Mouse (Mus musculus) MEL (cell line): ENCODE results near the gene Scg5. TPM values are rescaled to one million over a fixed set of nuclear protein-coding genes. Genes with fewer than 3 reads are reported as not detected.

ENCODE experiments used
- DNase-seq: peaks from one replicate; pipeline ENCODE4 v3.0.0; 2011; ENCODE audit warnings: low read depth, low spot score
- H3K27ac ChIP-seq: 2 replicates; pipeline ENCODE4 v1.5.1; 2012; ENCODE audit warnings: low read depth, mild to moderate bottlenecking, control low read depth, low read length, moderate library complexity; ENCODE audit not compliant: control insufficient read depth
- H3K27me3 ChIP-seq, 2 experiments: fragments of 150-350 bp in 1 of 2; sonication (generic) in 1 of 2; 2 replicates each; pipeline ENCODE4 v1.6.1; 2012; ENCODE audit warnings: low read length in 2 of 2, mild to moderate bottlenecking in 2 of 2, improper control_type of control experiment in 1 of 2, moderate library complexity in 1 of 2; ENCODE audit not compliant: insufficient read depth in 2 of 2, control insufficient read depth in 1 of 2
- H3K36me3 ChIP-seq, 2 experiments: 2 replicates each; pipeline ENCODE4 v1.6.1; 2012 to 2014; ENCODE audit warnings: low read length in 2 of 2, improper control_type of control experiment in 1 of 2, inconsistent platforms in 1 of 2, mild to moderate bottlenecking in 1 of 2; ENCODE audit not compliant: insufficient read depth in 2 of 2, control insufficient read depth in 1 of 2
- H3K4me1 ChIP-seq, 2 experiments: fragments of 150-350 bp in 1 of 2; sonication (generic) in 1 of 2; 2 replicates each; pipeline ENCODE4 v1.6.1; 2012; ENCODE audit warnings: low read length in 2 of 2, improper control_type of control experiment in 1 of 2, mild to moderate bottlenecking in 1 of 2; ENCODE audit not compliant: insufficient read depth in 2 of 2, control insufficient read depth in 1 of 2
- H3K4me3 ChIP-seq, 2 experiments: fragments of 150-350 bp in 1 of 2; sonication (generic) in 1 of 2; 2 replicates each; pipeline ENCODE4 v1.5.1; 2012; ENCODE audit warnings: low read depth in 2 of 2, low read length in 2 of 2, mild to moderate bottlenecking in 2 of 2, moderate library complexity in 2 of 2, control low read depth in 1 of 2, improper control_type of control experiment in 1 of 2; ENCODE audit not compliant: control insufficient read depth in 1 of 2, insufficient read depth in 1 of 2
- H3K79me2 ChIP-seq: 2 replicates; pipeline ENCODE4 v1.6.1; 2012; ENCODE audit warnings: mild to moderate bottlenecking, low read length, moderate library complexity; ENCODE audit not compliant: control insufficient read depth, poor library complexity, insufficient read depth
- H3K9ac ChIP-seq: 2 replicates; pipeline ENCODE4 v1.6.1; 2012; ENCODE audit warnings: low read depth, mild to moderate bottlenecking, control low read depth, low read length, moderate library complexity; ENCODE audit not compliant: control insufficient read depth, poor library complexity, severe bottlenecking
- H3K9me3 ChIP-seq: fragments of 150-350 bp; sonication (generic); replicated peaks from 2 replicates; pipeline ENCODE4 v1.6.1; 2012; ENCODE audit warnings: mild to moderate bottlenecking, low read length, improper control_type of control experiment, moderate library complexity; ENCODE audit not compliant: insufficient read depth
- CHD2 ChIP-seq: IDR thresholded peaks from 2 replicates; pipeline ENCODE4 v1.6.1; 2011; ENCODE audit warnings: low read length, improper control_type of control experiment
- E2F4 ChIP-seq: IDR thresholded peaks from 2 replicates; pipeline ENCODE4 v1.6.1; 2011; ENCODE audit warnings: low read depth, low read length, improper control_type of control experiment, borderline replicate concordance
- EP300 ChIP-seq, 2 experiments: IDR thresholded peaks; 2 replicates each; pipeline ENCODE4 v1.6.1; 2011; ENCODE audit warnings: improper control_type of control experiment in 2 of 2, low read length in 2 of 2, low read depth in 1 of 2, mild to moderate bottlenecking in 1 of 2
- GABPA ChIP-seq: IDR thresholded peaks from 2 replicates; pipeline ENCODE4 v1.6.1; 2012; ENCODE audit warnings: low read depth, mild to moderate bottlenecking, inconsistent platforms, low read length, improper control_type of control experiment, moderate library complexity
- KAT2A ChIP-seq: conservative IDR thresholded peaks from 2 replicates; pipeline ENCODE4 v1.6.1; 2012; ENCODE audit warnings: low read depth, low read length, improper control_type of control experiment, inconsistent platforms
- MAZ ChIP-seq: IDR thresholded peaks from 2 replicates; pipeline ENCODE4 v1.6.1; 2012; ENCODE audit warnings: low read depth, mild to moderate bottlenecking, inconsistent platforms, low read length, improper control_type of control experiment
- MYB ChIP-seq: IDR thresholded peaks from 2 replicates; pipeline ENCODE4 v1.6.1; 2011; ENCODE audit warnings: mild to moderate bottlenecking, low read depth, low read length, improper control_type of control experiment
- MYC ChIP-seq: IDR thresholded peaks from 2 replicates; pipeline ENCODE4 v1.6.1; 2011; ENCODE audit warnings: low read depth, mild to moderate bottlenecking, low read length, improper control_type of control experiment, moderate library complexity
- NRF1 ChIP-seq: IDR thresholded peaks from 2 replicates; pipeline ENCODE4 v1.6.1; 2014; ENCODE audit warnings: low read depth, mild to moderate bottlenecking, inconsistent platforms, low read length, improper control_type of control experiment, moderate library complexity; ENCODE audit not compliant: poor library complexity, insufficient read depth, severe bottlenecking
- RAD21 ChIP-seq: IDR thresholded peaks from 2 replicates; pipeline ENCODE4 v1.6.1; 2011; ENCODE audit warnings: mild to moderate bottlenecking, low read depth, low read length, improper control_type of control experiment
- RCOR1 ChIP-seq: IDR thresholded peaks from 2 replicates; pipeline ENCODE4 v1.6.1; 2012; ENCODE audit warnings: low read depth, mild to moderate bottlenecking, inconsistent platforms, low read length, improper control_type of control experiment
- TAL1 ChIP-seq: IDR thresholded peaks from 2 replicates; pipeline ENCODE4 v1.6.1; 2012; ENCODE audit warnings: mild to moderate bottlenecking, inconsistent platforms, low read length, moderate library complexity, mixed read lengths
- UBTF ChIP-seq: IDR thresholded peaks from 2 replicates; pipeline ENCODE4 v1.6.1; 2012; ENCODE audit warnings: low read depth, mild to moderate bottlenecking, inconsistent platforms, low read length, improper control_type of control experiment, moderate library complexity, borderline replicate concordance; ENCODE audit not compliant: insufficient read depth
- ZKSCAN1 ChIP-seq: IDR thresholded peaks from 2 replicates; pipeline ENCODE4 v1.6.1; 2012; ENCODE audit warnings: low read depth, mild to moderate bottlenecking, inconsistent platforms, low read length, improper control_type of control experiment, moderate library complexity
- polyA plus RNA-seq, 2 experiments: library from polyadenylated mRNA; stranded (reverse) in 1 of 2; unstranded in 1 of 2; fragments of >175 nt in 1 of 2; fragments of >200 nt in 1 of 2; gene quantifications; 2 replicates each; pipeline versions ENCODE4 v1.2.1 to v1.2.4; 2012; ENCODE audit warnings: low replicate concordance in 2 of 2, low read depth in 1 of 2; ENCODE audit not compliant: insufficient read length in 2 of 2, insufficient read depth in 1 of 2, missing spikeins in 1 of 2
- total RNA-seq: library from RNA; depleted of rRNA; stranded (reverse); fragments of 300-350 nt; gene quantifications from 2 replicates; pipeline ENCODE4 v1.2.3, GENCODE M21; 2012

Scg5 gene
- total and polyA plus RNA-seq, 3 experiments: 0.17 to 0.31 TPM; not detected in 1

- Histone ChIP-seq H3K9me3 (no peaks in the 10 kb centered on the region), H3K4me1 (no peaks in the 10 kb centered on the region)
- TF ChIP-seq UBTF (no peak), E2F4 (no peak)
These were observed 21.9 kb downstream of the Scg5 start for GRCm38 (mm10) chr2:113806851-113807577.

DNA sequence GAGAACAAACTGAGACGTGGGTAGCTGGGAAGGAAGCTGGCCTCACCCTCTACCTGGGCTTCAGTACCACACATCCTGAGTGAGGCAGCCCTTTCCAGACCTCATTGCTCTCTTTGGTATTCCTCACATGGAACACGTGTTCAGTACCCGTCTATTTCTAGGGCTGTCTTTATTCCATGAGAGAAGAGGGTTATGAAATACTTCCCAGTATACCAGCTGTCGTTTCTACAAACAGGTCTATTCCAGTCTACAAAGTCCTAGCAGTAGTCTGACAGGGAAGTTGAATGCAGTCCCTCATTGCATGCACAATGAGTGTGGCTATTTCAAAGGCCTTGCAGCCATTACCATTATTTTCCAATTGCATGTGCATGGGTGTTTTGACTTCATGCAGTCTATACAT lies 23.2 kb downstream of the Scg5 start:
- TF ChIP-seq MYC (no peak), TAL1 (no peak), CHD2 (no peak), GABPA (no peak), MAZ (no peak)

More at GRCm38 (mm10) chr2:113806851-113807577, 21.9 kb downstream of the Scg5 start:
- DNase-seq: no peak
- no peaks in the 10 kb centered on the region for H3K36me3 ChIP-seq
- no peaks in the 10 kb centered on the region for H3K79me2 ChIP-seq
- no peak overlapping the region for H3K27ac ChIP-seq
- no peaks in the 10 kb centered on the region for H3K27me3 ChIP-seq
- H3K9ac ChIP-seq: no peak overlapping the region
- H3K4me3 ChIP-seq: no peak overlapping the region

GRCm38 (mm10) chr2:113803753-113804152 lies 25.2 kb downstream of the Scg5 start:
- H3K9me3 ChIP-seq: no peaks in the 10 kb centered on the region
- no peaks in the 10 kb centered on the region for H3K79me2 ChIP-seq
- H3K4me3 ChIP-seq: no peak overlapping the region
- H3K4me1 ChIP-seq: no peaks in the 10 kb centered on the region
- no peaks in the 10 kb centered on the region for H3K27me3 ChIP-seq
- DNase-seq: no peak
- H3K36me3 ChIP-seq: no peaks in the 10 kb centered on the region
- no peak overlapping the region for H3K27ac ChIP-seq
- TF ChIP-seq KAT2A (no peak), RCOR1 (no peak), EP300 (IDR thresholded peaks at IDR 0.05; ENCODE audit: low read depth in 1 of 2, low read length in 2 of 2) (no peak), RAD21 (no peak), MYB (no peak), ZKSCAN1 (no peak), NRF1 (no peak)
- no peak overlapping the region for H3K9ac ChIP-seq

More for the DNA sequence above, 23.2 kb downstream of the Scg5 start:
- no peak for DNase-seq
- Histone ChIP-seq H3K79me2 (no peaks in the 10 kb centered on the region), H3K4me3 (no peak overlapping the region), H3K36me3 (no peaks in the 10 kb centered on the region), H3K27ac (no peak overlapping the region), H3K4me1 (no peaks in the 10 kb centered on the region), H3K9me3 (no peaks in the 10 kb centered on the region), H3K27me3 (no peaks in the 10 kb centered on the region), H3K9ac (no peak overlapping the region)
